Mouse (Mus musculus): Measurements from ENCODE around the gene Myo9a. TPM values are rescaled to one million over a fixed set of nuclear protein-coding genes. Genes with fewer than 3 reads are reported as not detected.

Myo9a gene
- polyA plus RNA-seq, 1 experiment from 2014 or later, result 22.2 TPM

Other genes with a start within 250 kb of the Myo9a start
- gene Hexa, start 211.4 kb upstream of the Myo9a start, polyA plus RNA-seq (2014; fragmentation: Nextera tagmentation; extraction: Ambion mirVana), result 43.2 and 49.9 TPM in 2 replicates
- not detected in 2 replicates for gene Tmem202, start 211.0 kb upstream of the Myo9a start, polyA plus RNA-seq (2014; fragmentation: Nextera tagmentation; extraction: Ambion mirVana)
- gene Celf6, start 173.0 kb upstream of the Myo9a start, polyA plus RNA-seq (2014; fragmentation: Nextera tagmentation; extraction: Ambion mirVana), result 6.1 and 6.3 TPM in 2 replicates
- 107 and 135 TPM in 2 replicates for gene Parp6, start 133.6 kb upstream of the Myo9a start, polyA plus RNA-seq (2014; fragmentation: Nextera tagmentation; extraction: Ambion mirVana)
- 2,042 and 2,202 TPM in 2 replicates for gene Pkm, start 94.5 kb upstream of the Myo9a start, polyA plus RNA-seq (2014; fragmentation: Nextera tagmentation; extraction: Ambion mirVana)
- gene Gramd2, start 70.8 kb upstream of the Myo9a start, polyA plus RNA-seq (2014; fragmentation: Nextera tagmentation; extraction: Ambion mirVana), result 0.17 and 0.43 TPM in 2 replicates
- 19.8 and 22.0 TPM in 2 replicates for gene Senp8, start 186 bp upstream of the Myo9a start, polyA plus RNA-seq (2014; fragmentation: Nextera tagmentation; extraction: Ambion mirVana)
- gene Nr2e3, start 209.8 kb downstream of the Myo9a start, polyA plus RNA-seq (2014; fragmentation: Nextera tagmentation; extraction: Ambion mirVana), result not detected in 2 replicates

Measured in neural tube, embryonic 11.5 days (tissue).